Mouse (Mus musculus): ENCODE measurements at regions not wholly inside any gene's neighbourhood (a gene's known extent, or its start where the extent isn't known, plus 50 kb on each side); places are given as distances from the start of the nearest gene placed in this dataset.

- intact Hi-C loops (cut with DNase I) = no loop called here
These were observed 95.2 kb upstream of the 1600014C23Rik start for GRCm38 (mm10) chr17:45828843-45829242.

- intact Hi-C loops (cut with DNase I) = no loop called here
These were observed 94.7 kb upstream of the 1600014C23Rik start for GRCm38 (mm10) chr17:45828284-45828824.

- intact Hi-C loops (cut with DNase I) = no loop called here
These were observed 91.3 kb upstream of the 1600014C23Rik start for GRCm38 (mm10) chr17:45824977-45825376.

GRCm38 (mm10) chr17:45823501-45823900 lies 89.9 kb upstream of the 1600014C23Rik start:
- intact Hi-C loops (cut with DNase I) = no loop called here

- intact Hi-C loops (cut with DNase I) = no loop called here
These were observed 88.8 kb upstream of the 1600014C23Rik start for GRCm38 (mm10) chr17:45822427-45822826.

- intact Hi-C loops (cut with DNase I) = no loop called here
These were observed 87.7 kb upstream of the 1600014C23Rik start for GRCm38 (mm10) chr17:45821356-45821755.

- intact Hi-C loops (cut with DNase I) = no loop called here
These were observed 85.5 kb upstream of the 1600014C23Rik start for GRCm38 (mm10) chr17:45819143-45819542.

GRCm38 (mm10) chr17:45816566-45816965 lies 82.9 kb upstream of the 1600014C23Rik start:
- intact Hi-C loops (cut with DNase I) = no loop called here

GRCm38 (mm10) chr17:45815833-45816232 lies 82.2 kb upstream of the 1600014C23Rik start:
- intact Hi-C loops (cut with DNase I) = no loop called here

- intact Hi-C loops (cut with DNase I) = no loop called here
These were observed 81.7 kb upstream of the 1600014C23Rik start for GRCm38 (mm10) chr17:45815341-45815740.

GRCm38 (mm10) chr17:45814586-45814985 lies 80.9 kb upstream of the 1600014C23Rik start:
- intact Hi-C loops (cut with DNase I) = no loop called here

GRCm38 (mm10) chr17:45813956-45814355 lies 80.3 kb upstream of the 1600014C23Rik start:
- intact Hi-C loops (cut with DNase I) = no loop called here

GRCm38 (mm10) chr17:45812289-45812955 lies 78.8 kb upstream of the 1600014C23Rik start:
- intact Hi-C loops (cut with DNase I) = no loop called here

- intact Hi-C loops (cut with DNase I) = no loop called here
These were observed 78.1 kb upstream of the 1600014C23Rik start for GRCm38 (mm10) chr17:45811632-45812221.

- intact Hi-C loops (cut with DNase I) = no loop called here
These were observed 76.1 kb upstream of the 1600014C23Rik start for GRCm38 (mm10) chr17:45809728-45810127.

- intact Hi-C loops (cut with DNase I) = no loop called here
These were observed 74.7 kb upstream of the 1600014C23Rik start for GRCm38 (mm10) chr17:45808374-45808773.

- intact Hi-C loops (cut with DNase I) = no loop called here
These were observed 73.8 kb upstream of the 1600014C23Rik start for GRCm38 (mm10) chr17:45807452-45807851.

- intact Hi-C loops (cut with DNase I) = no loop called here
These were observed 73.2 kb upstream of the 1600014C23Rik start for GRCm38 (mm10) chr17:45806831-45807230.

GRCm38 (mm10) chr17:45806430-45806829 lies 72.8 kb upstream of the 1600014C23Rik start:
- intact Hi-C loops (cut with DNase I) = no loop called here

- intact Hi-C loops (cut with DNase I) = no loop called here
These were observed 71.9 kb upstream of the 1600014C23Rik start for GRCm38 (mm10) chr17:45805471-45806082.

GRCm38 (mm10) chr17:45803331-45803730 lies 69.7 kb upstream of the 1600014C23Rik start:
- intact Hi-C loops (cut with DNase I) = no loop called here

GRCm38 (mm10) chr17:45802439-45802838 lies 68.8 kb upstream of the 1600014C23Rik start:
- intact Hi-C loops (cut with DNase I) = no loop called here

Data from adrenal gland (tissue).